Mouse (Mus musculus) forebrain, embryonic 10.5 days (tissue): ENCODE data around the gene Psmb3. TPM values are rescaled to one million over a fixed set of nuclear protein-coding genes. Genes with fewer than 3 reads are reported as not detected.
"Not testable (repeated sequence)": the region's sequence is repeated elsewhere in the genome, so short reads cannot be mapped to it uniquely, and the experiment has no call there.

ENCODE experiments used
- DNase-seq: peaks from one replicate; pipeline ENCODE4 v3.0.0-alpha.2; 2017; ENCODE audit warnings: low spot score; ENCODE audit errors: extremely low spot score
- H3K27ac ChIP-seq: fragments of 300-500 bp; sonication (generic); 2 replicates; pipeline ENCODE4 v1.5.1; 2016; ENCODE audit warnings: mild to moderate bottlenecking
- H3K27me3 ChIP-seq: fragments of 300-500 bp; sonication (generic); 2 replicates; pipeline ENCODE4 v1.6.1; 2016; ENCODE audit warnings: mild to moderate bottlenecking; ENCODE audit not compliant: poor library complexity, severe bottlenecking
- H3K36me3 ChIP-seq: fragments of 300-500 bp; sonication (generic); replicated peaks from 2 replicates; pipeline ENCODE4 v1.6.1; 2016; ENCODE audit warnings: mild to moderate bottlenecking, moderate library complexity
- H3K4me1 ChIP-seq: fragments of 300-500 bp; sonication (generic); 2 replicates; pipeline ENCODE4 v1.6.1; 2016
- H3K4me3 ChIP-seq: fragments of 300-500 bp; sonication (generic); 2 replicates; pipeline ENCODE4 v1.5.1; 2016; ENCODE audit warnings: mild to moderate bottlenecking, moderate library complexity
- H3K9me3 ChIP-seq: fragments of 300-500 bp; sonication (generic); 2 replicates; pipeline ENCODE4 v1.6.1; 2016; ENCODE audit warnings: mild to moderate bottlenecking, moderate library complexity
- WGBS: fragments of 180-500 bp; shearing (Covaris S2); methylation state at CpG from one replicate; pipeline ENCODE4 v1.1.7; 2016; 5-methylcytosine and 5-hydroxymethylcytosine counted together
- polyA plus RNA-seq: library from polyadenylated mRNA; unstranded; fragments of >200 nt; fragmentation: Nextera tagmentation; extraction: Ambion mirVana; gene quantifications from 2 replicates; pipeline ENCODE4 v1.2.1, GENCODE M21; 2016

The Psmb3 gene
- 627 and 634 TPM in 2 replicates for polyA plus RNA-seq

- Histone ChIP-seq H3K9me3 (no peaks in the 10 kb centered on the region), H3K27ac (peak within 1 kb of the TSS; percentile 87), H3K4me3 (peak within 1 kb of the TSS; percentile 91), H3K27me3 (no peaks in the 10 kb centered on the region), H3K36me3 (peaks cover 35% of the 10 kb centered on the region), H3K4me1 (peaks cover 40% of the 10 kb centered on the region)
- DNase-seq: peak; percentile 96
- WGBS: under 1% methylated on average over 35 of the region's 35 CpGs
These were observed at the start of gene Psmb3 for GRCm38 (mm10) chr11:97703039-97703826. TSS of gene Psmb3 (plus strand) at chr11:97703399.

DNA sequence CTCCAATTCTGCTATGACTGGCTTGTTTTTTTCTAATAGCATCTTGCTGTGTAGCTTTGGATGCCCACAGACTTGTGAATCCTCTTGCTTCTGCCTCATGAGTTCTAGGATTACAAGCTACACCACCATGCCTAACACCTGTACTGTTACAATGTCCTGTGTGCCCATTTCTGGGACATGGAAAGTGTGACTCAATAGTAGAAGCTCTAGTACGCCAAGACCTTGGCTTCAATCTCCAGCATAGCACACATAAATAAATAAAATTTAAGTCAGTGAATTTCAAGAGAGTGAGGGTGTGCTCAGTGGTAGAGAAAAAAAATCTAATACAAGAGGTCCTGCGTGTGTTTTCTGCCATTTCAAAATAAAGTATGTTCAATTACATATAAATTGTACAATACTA is 49.0 kb upstream of the Psmb3 start:
- Histone ChIP-seq H3K27me3 (peaks cover 21% of the 10 kb centered on the region), H3K4me3 (no peak overlapping the region), H3K4me1 (peaks cover 29% of the 10 kb centered on the region), H3K9me3 (0 out of 2 replicates have a peak, but pooled peaks cover 4% of the 10 kb centered on the region), H3K36me3 (no peaks in the 10 kb centered on the region), H3K27ac (no peak overlapping the region)
- no peak for DNase-seq
- WGBS: 93% methylated on average over 2 of the region's 2 CpGs

GRCm38 (mm10) chr11:97656269-97656971 is 46.8 kb upstream of the Psmb3 start:
- Histone ChIP-seq H3K4me3 (no peak overlapping the region), H3K27ac (no peak overlapping the region), H3K9me3 (0 out of 2 replicates have a peak, but pooled peaks cover 4% of the 10 kb centered on the region), H3K4me1 (peaks cover 40% of the 10 kb centered on the region), H3K36me3 (no peaks in the 10 kb centered on the region), H3K27me3 (peaks cover 30% of the 10 kb centered on the region)
- DNase-seq: no peak
- 74% methylated on average over 14 of the region's 14 CpGs for WGBS

GRCm38 (mm10) chr11:97657184-97657945 is 45.8 kb upstream of the Psmb3 start:
- Histone ChIP-seq H3K36me3 (no peaks in the 10 kb centered on the region), H3K4me1 (peaks cover 50% of the 10 kb centered on the region), H3K4me3 (no peak overlapping the region), H3K9me3 (0 out of 2 replicates have a peak, but pooled peaks cover 4% of the 10 kb centered on the region), H3K27ac (no peak overlapping the region), H3K27me3 (peaks cover 40% of the 10 kb centered on the region)
- WGBS: 54% methylated on average over 5 of the region's 6 CpGs
- no peak for DNase-seq

DNA sequence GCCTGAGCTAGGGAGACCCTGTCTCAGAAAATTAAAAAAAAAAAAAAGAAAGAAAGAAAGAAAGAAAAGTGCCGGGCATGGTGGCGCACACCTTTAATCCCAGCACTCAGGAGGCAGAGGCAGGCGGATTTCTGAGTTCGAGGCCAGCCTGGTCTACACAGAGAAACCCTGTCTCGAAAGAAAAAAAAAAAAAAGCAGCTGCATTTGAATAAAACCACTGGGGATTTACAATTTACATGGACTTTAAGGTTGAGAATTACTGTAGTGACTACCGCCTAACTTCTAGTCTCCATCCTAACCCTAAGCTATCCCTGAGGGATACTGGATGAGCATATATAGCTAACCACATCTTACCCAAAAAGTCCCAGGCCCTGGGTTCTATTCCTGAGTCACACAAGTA is 45.2 kb upstream of the Psmb3 start:
- H3K27ac ChIP-seq, H3K4me3 ChIP-seq, DNase-seq, H3K36me3 ChIP-seq, H3K9me3 ChIP-seq: not testable (repeated sequence)
- Histone ChIP-seq H3K4me1 (peaks cover 55% of the 10 kb centered on the region), H3K27me3 (peaks cover 42% of the 10 kb centered on the region)
- 93% methylated on average over 6 of the region's 6 CpGs for WGBS

DNA sequence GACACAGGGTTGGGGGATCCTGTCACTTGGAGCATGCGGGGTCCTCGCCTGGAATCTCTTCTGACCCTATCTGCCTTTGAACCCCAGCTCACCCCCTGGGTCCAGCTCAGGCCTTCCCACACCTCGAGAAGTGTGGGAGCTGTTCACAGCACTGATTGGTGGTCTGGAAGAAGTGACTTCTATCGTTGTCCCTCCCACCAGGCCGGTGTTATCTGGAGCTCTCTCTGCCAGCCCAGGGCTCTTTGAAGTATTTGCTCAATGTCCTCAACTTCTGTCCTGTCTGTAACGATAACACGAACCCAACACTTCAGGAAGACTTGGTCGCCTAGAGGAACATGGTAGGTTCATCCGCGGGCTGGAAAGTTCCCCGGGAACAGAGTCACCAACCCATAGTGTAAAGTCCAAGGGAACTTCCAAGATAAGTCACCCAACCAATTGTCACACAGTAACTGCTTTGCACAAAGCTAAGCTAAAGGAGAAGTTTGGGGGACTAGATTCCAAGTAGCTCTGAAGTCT is 44.4 kb upstream of the Psmb3 start:
- no peaks in the 10 kb centered on the region for H3K36me3 ChIP-seq
- WGBS: 71% methylated on average over 11 of the region's 11 CpGs
- H3K27me3 ChIP-seq: peaks cover 42% of the 10 kb centered on the region
- H3K4me1 ChIP-seq: peaks cover 60% of the 10 kb centered on the region
- DNase-seq: no peak
- peak overlapping the region; percentile 94 for H3K4me3 ChIP-seq
- no peaks in the 10 kb centered on the region for H3K9me3 ChIP-seq
- H3K27ac ChIP-seq: no peak overlapping the region

DNA sequence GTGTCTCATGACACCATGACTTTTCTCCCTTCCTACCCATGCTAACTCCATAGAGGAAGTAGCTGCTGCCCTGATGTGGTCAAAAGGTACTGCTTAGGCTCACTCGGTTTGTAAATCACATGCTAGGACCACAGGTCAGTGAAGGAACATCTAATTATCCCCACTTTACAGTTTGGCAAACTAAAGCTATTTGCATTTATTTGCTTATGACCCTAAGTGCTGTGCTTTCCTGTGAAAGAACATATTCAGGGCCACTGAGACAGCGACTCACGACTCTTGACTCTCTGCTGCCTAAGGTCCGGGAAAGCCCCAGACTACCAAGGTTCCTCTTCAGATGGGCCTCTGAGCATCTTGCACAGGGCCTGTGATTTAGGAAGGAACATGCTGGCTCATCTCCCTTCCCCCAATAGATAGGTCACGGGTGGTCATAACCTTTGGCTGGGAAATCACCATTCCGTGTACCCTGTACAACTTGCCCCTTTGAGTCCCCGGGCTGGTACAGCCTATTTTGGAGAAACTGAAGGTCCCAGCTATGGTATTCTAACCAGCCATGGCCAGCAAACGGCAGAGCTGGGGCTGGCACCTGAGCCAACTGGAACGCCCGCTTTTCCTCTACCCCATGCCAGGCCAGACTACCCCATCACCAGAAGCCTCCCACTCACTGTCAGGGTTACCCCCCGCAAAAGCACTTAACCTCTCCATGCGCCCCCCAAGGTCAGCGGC is 43.8 kb upstream of the Psmb3 start:
- H3K36me3 ChIP-seq: no peaks in the 10 kb centered on the region
- peak overlapping the region; percentile 94 for H3K4me3 ChIP-seq
- peaks cover 42% of the 10 kb centered on the region for H3K27me3 ChIP-seq
- H3K4me1 ChIP-seq: peaks cover 66% of the 10 kb centered on the region
- peak overlapping the region; percentile 97 for H3K27ac ChIP-seq
- H3K9me3 ChIP-seq: no peaks in the 10 kb centered on the region
- 14% methylated on average over 13 of the region's 13 CpGs for WGBS
- DNase-seq: no peak

- Histone ChIP-seq H3K27ac (peak overlapping the region; percentile 97), H3K36me3 (peaks cover 4% of the 10 kb centered on the region), H3K27me3 (peaks cover 42% of the 10 kb centered on the region), H3K4me1 (peaks cover 73% of the 10 kb centered on the region), H3K4me3 (peak overlapping the region; percentile 94), H3K9me3 (no peaks in the 10 kb centered on the region)
- under 1% methylated on average over 78 of the region's 78 CpGs for WGBS
- DNase-seq: peak; percentile 79
These were observed 43.0 kb upstream of the Psmb3 start for GRCm38 (mm10) chr11:97659990-97660714.

- peaks cover 12% of the 10 kb centered on the region for H3K36me3 ChIP-seq
- 3% methylated on average over 27 of the region's 27 CpGs for WGBS
- H3K4me1 ChIP-seq: peaks cover 77% of the 10 kb centered on the region
- H3K9me3 ChIP-seq: peaks cover 4% of the 10 kb centered on the region; the same call in 1 of the 2 replicates
- peak overlapping the region; percentile 94 for H3K4me3 ChIP-seq
- no peak for DNase-seq
- peaks cover 42% of the 10 kb centered on the region for H3K27me3 ChIP-seq
- peak overlapping the region; percentile 97 for H3K27ac ChIP-seq
These were observed 42.2 kb upstream of the Psmb3 start for GRCm38 (mm10) chr11:97660734-97661647.

- Histone ChIP-seq H3K27ac (peak overlapping the region; percentile 97), H3K4me3 (peak overlapping the region; percentile 94), H3K9me3 (peaks cover 4% of the 10 kb centered on the region; the same call in 1 of the 2 replicates), H3K36me3 (peaks cover 19% of the 10 kb centered on the region), H3K4me1 (peaks cover 73% of the 10 kb centered on the region), H3K27me3 (peaks cover 42% of the 10 kb centered on the region)
- DNase-seq: peak; percentile 74
- 2% methylated on average over 20 of the region's 20 CpGs for WGBS
These were observed 41.5 kb upstream of the Psmb3 start for GRCm38 (mm10) chr11:97661648-97662133.
